Mouse (Mus musculus) embryonic fibroblast, embryonic 13.5 days (primary cell): Measurements from ENCODE around the gene Lmcd1.

Experiments
- CTCF ChIP-seq: IDR thresholded peaks from 2 replicates; pipeline ENCODE4 v1.5.1; 2011; ENCODE audit warnings: mild to moderate bottlenecking, control low read depth, low read length, moderate library complexity, borderline replicate concordance; ENCODE audit not compliant: insufficient read depth
- POLR2A ChIP-seq: IDR thresholded peaks from 2 replicates; pipeline ENCODE4 v1.6.1; 2011; ENCODE audit warnings: low read depth, mild to moderate bottlenecking, control low read depth, low read length, moderate library complexity

DNA sequence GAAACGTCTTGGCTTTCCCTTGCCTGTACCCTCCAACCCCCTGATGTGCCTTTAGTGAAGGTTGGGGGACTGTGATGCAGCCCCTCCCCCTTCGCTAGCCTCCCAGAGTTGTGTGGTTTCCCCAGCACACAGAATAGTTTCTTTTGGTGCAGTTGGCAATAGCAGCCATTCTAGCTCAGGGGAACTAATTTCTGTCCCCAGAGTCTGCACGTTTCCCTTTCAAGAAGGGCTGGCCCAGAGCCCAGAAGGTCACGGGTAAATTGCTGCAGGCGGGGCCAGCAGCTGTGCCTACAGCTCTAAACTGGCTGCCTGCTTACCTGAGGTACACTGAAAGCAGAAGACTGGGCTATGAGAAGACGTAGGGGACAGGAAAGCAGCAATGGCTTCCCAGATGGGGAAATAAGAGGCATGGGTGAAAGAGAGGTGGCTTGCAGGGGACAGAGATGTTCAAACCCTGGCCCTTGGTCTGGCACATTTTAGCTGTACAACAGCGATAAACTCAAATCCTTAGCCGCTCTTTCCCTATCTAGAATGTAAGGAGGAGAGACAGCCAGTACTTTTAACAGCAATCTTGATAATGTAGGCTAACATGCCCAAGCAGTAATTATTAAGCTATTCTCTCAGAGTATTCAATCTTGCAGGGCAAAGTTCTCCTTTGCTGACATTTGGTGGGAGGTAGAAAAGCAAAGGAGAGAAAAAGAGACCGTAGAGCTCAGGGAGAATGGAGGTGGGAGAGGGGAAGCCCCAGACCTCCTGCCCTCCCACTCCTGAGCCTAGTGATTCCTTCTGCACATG, 900 bp downstream of the Lmcd1 start:
- TF ChIP-seq CTCF (no peak), POLR2A (no peak)
